Mouse (Mus musculus) bone marrow, adult 2 months (tissue): ENCODE measurements around the gene Mettl13.

Experiments used
- CTCF ChIP-seq: fragments of 200-500 bp; IDR thresholded peaks from 2 replicates; pipeline ENCODE4 v1.5.1; 2011; ENCODE audit warnings: low read length, control low read depth; ENCODE audit not compliant: control insufficient read depth, insufficient read depth
- POLR2A ChIP-seq: fragments of 200-500 bp; IDR thresholded peaks from 2 replicates; pipeline ENCODE4 v1.6.1; 2011; ENCODE audit warnings: low read depth, mild to moderate bottlenecking, control low read depth, low read length, borderline replicate concordance; ENCODE audit not compliant: control insufficient read depth

DNA sequence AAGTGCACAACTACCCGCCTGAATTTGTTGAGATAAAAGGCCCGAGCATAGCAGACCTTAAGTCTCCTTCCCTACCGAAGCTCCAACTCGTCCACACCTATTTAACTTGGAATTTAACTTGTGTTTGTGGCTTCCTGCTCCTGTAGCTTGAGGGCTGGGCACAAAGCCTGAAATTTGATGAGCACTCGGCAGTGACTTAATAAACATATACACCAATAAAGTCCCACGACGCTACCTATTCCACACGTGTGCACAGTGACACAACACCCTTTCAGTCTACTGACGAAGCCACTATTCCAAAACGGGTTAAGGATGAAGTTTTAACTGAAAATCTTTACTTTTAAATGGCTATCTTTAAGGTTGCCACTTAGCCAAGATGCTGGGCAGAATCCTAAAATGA, 744 bp downstream of the Mettl13 start:
- TF ChIP-seq POLR2A = no peak
- TF ChIP-seq CTCF = no peak
